Mouse (Mus musculus) right cerebral cortex, postnatal 14 days (tissue): Measurements from ENCODE around the gene Gm45716.

Source experiments
- DNase-seq: peaks from one replicate; pipeline ENCODE4 v3.0.0; 2022

Gene Gm45716

GRCm38 (mm10) chr11:90187441-90187840, at the start of gene Gm45716:
Gene Gm45716 (plus strand): TSS chr11:90187683.
- DNase-seq: no peak

DNA sequence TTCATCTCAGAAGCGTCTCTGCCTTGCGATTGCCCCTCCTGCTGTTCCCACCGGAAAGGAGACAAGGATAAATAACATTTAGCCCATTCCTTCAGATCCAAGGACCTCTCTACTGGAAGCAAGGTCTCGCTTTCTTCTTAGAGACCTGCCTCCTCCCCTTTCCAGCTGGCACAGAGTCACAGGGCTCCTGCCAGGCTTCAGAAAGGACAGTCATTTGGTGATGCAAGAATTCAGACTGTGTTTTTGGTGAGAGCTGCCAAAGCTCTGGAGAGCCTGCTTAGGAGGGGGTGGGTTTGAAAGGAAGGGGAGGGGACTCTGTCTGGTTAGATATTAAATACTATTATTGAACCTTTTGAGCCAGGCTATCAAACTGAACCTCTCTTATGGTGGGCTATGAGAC, 45.1 kb upstream of the Gm45716 start:
- peak; percentile 16 for DNase-seq

- DNase-seq: no peak
Observed at GRCm38 (mm10) chr11:90142936-90143335, 44.5 kb upstream of the Gm45716 start.

DNA sequence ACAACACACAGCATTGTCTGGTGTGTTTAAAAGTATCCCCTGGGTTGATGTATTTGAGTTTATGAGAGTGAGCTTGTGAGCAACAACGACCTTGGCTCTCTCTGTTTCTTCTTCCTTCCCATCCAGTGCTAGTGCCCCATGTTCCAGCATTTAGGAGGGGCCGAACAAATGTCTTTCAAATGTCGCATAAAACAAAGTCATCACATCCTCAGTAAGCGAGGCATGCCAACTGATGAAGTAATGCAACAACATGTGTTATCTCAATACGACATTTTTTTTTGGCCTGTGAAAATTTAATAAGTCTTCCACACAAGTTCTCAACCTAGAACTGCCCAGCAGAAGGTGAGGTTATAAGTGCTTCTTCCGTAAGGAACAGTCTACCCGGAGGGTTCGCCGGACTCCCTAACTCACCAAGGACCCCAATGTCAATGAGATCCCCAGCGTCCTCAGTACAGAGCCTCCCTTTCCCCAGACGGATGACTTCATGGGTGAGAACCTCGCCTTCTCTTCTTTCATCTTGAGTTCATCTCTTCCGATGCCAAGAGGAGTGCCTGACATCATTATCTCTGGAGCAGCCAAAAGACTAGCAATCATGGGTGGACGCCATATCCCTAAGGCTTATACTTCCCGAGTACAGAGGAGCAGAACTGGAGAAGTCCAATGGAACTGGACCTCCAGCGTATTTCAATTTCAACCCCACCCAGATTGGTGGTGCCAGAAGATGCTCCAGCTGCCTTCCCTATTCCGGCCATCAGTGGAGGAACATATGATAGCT, 41.2 kb upstream of the Gm45716 start:
- no peak for DNase-seq

DNA sequence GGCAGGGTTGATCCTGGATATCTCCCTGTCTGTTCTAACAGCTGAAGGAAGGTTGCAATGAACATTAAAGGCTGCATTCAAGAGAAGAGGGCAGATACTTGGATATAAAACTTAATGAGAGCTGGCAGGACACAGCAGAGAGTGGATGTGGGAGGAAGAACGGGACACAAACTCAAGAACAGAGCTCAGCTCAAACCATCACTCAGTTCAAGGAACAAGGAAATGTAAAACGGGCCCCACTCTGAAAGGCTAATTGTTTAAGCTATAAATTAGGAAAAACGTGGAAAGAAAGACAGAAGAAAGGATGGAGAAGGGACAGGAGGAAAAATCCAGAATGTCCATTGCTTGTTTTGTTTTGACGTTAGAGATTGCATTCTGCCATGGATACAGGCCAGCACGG, 32.4 kb upstream of the Gm45716 start:
- no peak for DNase-seq

DNA sequence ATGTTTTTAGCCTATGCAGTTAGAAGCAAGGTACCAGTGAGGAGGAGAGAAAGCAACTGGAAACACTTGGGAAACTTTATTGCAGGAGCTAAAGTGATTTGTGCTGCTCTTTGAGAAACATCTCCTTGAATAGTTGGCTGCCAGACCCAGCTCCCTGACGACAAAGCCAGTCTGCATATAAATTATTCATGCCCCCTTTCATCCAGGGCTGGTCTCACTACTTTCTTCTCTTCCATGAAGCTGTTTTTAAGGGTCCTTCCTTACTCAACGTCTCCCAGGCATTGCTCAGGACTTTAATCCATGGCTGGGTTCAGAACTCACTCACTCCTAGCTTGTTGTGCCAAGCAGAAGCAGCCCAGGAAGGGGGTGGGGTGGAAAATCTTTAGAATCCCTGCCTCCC, 32.0 kb upstream of the Gm45716 start:
- DNase-seq: no peak

DNA sequence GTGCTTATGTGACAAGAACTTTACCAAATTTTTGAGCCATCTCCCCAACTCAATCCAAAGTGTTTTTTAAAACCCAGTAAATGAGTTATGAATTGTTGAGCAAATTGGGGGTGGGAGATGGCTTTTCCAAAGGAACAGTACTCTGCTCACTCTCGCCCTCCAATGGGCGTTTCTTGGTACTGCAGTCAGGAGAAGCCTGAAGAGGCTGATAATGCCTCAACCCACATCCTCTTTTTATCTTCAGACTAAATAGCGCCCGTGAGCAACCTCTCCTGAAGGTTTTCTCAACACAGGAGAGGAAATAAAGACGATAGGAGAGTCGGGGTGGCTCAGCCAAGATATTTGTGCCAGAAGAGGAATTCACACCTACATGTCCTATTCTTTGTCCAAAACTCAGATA, 19.7 kb upstream of the Gm45716 start:
- peak; percentile 42 for DNase-seq

GRCm38 (mm10) chr11:90168338-90169065, 19.0 kb upstream of the Gm45716 start:
- no peak for DNase-seq

- peak; percentile 18 for DNase-seq
Observed at GRCm38 (mm10) chr11:90169200-90170013, 18.1 kb upstream of the Gm45716 start.

- DNase-seq: peak; percentile 61
Observed at GRCm38 (mm10) chr11:90170014-90170320, 17.5 kb upstream of the Gm45716 start.

DNA sequence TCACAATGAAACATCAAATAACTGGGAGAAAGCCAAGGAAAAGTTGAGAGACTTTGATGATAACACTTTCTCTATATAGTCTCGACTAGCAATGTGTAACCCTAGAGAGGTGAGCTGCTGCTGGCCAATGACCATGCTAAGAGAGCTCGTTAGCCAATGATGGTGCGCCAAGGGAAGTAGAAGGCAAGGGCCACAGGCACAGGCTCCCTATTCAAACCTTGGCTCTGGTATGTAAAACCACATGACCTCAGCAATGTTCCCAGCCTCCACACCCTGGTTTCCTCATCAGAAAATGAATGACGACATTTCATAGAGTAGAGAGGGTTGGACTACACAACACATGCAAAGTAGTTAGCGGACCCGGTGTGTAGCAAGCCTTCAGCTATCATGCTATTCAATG, 15.2 kb upstream of the Gm45716 start:
- DNase-seq: no peak

DNA sequence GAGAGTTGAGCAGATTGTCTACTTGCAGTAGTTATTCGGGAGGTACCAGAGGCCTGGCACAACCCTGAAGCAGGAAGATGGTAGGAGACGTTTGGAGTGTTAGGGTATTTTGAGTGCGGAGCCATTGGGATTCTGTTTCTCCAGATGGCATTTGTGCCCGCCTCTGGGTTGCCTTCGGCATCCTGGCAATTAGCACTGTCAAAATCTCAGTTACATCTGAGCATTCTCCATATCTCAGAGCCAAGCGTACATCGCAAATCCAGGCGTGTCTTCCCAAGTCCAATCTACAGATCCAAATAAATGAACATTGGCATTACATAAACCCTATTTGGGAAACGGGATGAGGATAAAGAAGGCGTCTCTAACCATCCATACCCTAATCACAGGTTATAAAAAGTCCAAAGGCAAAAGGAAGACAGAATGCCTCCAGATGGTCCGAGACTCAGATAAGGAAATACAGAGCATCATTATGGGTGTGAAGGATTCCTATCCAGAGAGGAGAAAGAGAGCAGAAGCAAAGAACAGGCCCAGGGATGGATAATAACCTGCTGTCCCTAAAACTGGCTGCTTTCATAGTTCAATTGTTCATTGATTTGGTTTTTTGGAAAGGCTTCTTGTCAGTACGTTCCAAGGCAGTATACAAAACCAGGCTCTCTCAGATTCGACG, 11.7 kb upstream of the Gm45716 start:
- peak; percentile 15 for DNase-seq

- DNase-seq: no peak
Observed at GRCm38 (mm10) chr11:90177389-90177788, 10.1 kb upstream of the Gm45716 start.

GRCm38 (mm10) chr11:90183361-90183760, 4.1 kb upstream of the Gm45716 start:
- DNase-seq: no peak

GRCm38 (mm10) chr11:90184756-90185155, 2.7 kb upstream of the Gm45716 start:
- DNase-seq: no peak

DNA sequence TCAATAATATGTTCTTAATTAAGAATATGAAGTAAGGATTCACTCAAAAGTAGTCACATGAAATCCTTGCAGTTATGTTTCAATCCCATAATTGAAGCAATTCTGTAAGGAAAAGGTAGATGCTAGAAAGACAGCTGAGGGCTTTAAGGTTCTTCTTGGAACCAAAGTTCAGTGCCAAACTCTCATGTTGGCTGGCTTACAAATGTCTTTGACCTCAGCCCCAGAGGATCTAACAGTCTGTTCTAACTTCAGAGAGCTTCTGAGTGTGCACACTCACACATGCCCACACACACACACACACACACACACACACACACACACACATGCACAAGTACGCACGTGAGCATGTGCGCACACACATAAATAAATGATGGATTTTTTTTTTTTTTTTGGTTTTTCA, 2.7 kb downstream of the Gm45716 start:
- DNase-seq: no peak

DNA sequence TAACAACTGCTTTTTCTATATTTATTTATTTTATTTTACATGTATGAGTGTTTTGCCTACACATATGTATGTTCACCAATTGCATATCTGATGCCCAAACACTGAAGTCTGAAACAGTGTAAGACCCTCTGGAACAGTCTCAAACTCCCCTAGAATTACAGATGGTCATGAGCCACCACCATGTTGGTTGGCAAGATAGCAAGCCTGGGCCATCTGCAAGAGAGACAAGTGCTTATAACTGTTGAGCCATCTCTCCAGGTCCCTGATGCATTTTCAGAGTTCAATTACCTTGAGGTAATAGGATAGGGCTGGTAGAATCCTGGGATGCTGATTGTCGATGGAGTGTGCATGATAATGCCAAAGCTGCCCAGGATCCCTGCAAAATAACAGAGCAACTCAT, 7.5 kb downstream of the Gm45716 start:
- no peak for DNase-seq

DNA sequence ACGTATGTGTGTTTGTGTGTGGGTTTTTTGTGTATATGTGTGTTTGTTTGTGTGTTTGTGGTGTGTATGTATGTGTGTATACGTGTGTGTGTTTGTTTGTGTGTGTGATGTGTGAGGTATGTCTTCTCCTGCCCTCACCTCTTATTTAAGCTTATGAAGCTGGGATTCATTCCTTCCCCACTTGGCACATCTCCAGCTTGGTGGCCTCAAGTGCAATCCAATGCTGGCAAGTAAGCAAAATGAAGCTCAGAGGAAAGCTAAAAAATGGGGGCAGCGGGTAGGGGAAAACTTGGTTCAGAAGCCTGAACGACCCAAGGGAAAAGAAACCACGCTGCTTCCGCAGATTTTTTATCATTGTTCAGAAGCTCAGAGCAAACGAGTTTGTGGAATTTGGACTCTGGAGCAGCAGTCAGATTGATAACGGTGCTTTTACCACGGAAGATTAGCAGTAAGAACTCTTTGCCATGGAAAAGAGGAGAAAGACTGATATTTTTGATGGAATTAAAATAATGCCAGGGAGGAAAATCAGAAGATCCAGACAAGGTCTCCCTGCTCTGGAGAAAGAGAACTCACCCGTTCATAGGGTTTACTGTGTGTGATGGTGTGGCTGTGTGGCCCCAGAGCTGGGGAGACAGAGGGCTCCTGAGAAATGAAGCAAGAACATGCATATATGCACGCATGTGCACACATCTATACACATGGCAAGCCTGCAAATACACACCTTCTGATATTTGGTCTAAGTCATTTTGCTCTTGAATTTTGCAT, 8.5 kb downstream of the Gm45716 start:
- peak; percentile 15 for DNase-seq

DNA sequence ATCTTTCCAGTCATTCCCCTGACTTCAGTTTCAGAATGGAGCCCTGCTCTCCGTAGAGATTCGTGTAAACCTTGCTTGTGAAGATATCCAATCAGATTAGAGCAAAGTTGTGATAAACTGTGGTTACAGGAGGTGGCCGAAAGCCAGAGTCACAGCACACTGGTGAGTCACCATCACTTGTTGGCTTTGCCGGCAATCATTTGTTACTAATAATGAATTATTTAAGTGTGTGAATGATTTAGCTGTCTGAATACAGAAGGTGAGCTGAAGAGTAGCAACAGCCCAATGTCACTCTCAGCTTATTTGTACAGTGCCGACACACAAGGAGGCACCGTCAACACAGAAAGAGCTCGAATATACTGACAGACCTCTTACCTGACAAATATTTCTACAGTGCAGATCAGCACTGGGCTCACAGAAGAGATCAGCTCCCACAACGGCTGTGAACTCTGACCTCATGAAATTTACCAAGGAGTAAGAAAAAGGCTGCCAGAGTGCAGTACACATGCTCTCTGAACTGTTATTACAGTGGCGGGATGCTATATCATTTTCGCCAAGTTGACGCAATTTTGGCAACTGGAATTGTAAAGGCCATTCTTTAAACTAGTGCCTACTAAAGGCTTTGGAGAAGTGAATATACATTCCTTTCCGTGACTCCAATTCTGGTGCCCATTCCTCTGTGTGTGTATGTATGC, 9.2 kb downstream of the Gm45716 start:
- DNase-seq: no peak

DNA sequence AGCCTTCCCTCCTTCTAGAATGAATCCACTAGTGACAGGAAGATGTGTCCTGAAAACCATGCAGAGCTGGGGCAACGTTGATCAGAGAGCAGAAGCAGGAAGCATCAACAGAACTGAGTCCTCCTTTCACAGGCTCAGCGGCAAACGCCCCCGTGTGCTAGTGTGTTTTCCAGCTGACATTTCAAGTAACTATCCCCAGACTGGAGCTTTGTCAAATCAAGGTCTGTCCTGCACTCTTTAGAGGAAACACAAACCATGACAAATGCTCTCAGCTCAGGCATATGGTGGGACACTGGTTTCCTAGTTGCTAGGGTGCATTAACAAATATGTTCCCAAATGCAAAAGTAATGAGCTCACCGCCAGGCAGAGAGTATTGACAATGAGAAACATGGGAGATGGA, 10.6 kb downstream of the Gm45716 start:
- no peak for DNase-seq

DNA sequence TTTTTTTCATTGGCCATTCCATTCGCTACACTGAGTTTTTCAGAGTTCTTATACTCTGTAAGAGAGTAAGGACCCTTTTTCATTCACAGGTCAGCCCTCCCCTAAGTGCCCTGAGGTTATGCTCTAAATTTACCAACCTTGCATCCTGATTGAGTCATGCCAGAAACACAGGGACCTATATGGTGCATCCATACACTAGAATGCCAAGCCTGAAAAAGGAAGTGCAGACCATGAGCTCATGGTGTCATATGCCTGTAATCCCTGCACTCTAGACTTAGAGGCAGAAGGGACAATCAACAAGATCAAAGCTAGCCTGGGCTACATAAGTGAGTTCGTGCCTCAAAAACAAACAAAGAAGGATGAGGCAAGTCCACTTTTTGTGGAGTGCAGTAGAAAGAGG, 13.3 kb downstream of the Gm45716 start:
- DNase-seq: no peak

DNA sequence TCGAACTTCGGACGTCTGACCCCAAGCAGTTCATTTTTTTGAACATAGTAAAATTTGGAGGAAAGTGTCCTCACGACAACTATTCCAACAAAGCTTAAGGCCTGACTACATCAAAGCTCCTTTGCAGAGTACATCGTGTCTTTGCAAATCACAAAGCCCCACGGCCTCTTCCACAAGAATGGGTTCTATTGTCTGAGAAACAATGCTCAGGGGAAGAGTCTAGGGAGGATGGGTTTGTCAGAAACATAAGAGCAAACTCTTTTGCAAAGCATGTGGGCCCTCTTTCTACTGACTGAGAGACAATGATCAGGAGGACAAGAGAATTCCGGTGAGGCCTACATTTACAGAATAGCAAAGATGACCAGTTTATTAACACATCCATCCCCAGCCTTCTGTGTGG, 26.8 kb downstream of the Gm45716 start:
- DNase-seq: no peak
